Mouse (Mus musculus) embryo, embryonic 9.5 days (tissue): ENCODE measurements around the gene Rbbp8nl.

Experiments used
- DNase-seq: peaks from one replicate; pipeline ENCODE4 v3.0.0-alpha.2; 2017; ENCODE audit errors: extremely low spot score

Gene Rbbp8nl

DNA sequence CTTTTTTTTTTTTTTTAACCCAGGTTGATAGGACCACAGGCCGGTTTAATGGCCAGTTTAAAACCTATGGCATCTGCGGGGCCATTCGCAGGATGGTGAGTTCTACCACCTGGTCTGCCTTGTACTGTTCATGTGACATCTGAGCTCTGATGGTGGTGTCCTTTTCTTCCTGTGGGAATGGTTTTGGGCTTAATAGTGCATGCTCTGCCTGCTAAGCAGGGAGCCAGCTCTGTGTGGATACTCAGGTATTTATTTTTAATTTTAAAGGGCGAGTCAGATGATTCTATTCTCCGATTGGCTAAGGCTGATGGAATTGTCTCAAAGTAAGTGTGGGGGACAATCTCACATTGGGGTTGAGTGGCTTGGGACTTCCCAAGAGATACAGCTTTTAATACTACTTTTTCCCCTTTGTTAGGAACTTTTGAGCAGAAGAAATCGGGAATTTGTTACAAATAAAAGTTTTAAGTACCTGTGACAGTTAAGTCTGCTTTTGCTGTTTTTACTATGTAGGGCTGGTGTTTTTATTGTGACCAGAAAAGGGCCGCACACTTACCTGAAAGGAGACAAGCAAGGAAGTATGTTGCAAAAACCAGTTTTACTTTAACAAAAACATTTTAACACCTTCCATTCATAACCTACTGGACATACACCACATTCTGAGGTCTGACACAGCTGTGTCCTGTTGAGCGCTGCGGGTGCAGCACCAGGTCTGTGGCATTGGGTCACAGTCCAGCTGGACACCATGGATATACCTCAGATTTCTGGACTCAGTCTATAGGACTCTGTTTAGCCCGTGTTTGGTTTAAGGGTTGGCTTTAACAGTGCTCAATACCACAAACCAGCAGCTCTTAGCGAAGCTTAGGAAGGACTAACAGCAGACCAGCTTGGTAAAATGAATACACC, 31.5 kb downstream of the Rbbp8nl start:
- DNase-seq: no peak

DNA sequence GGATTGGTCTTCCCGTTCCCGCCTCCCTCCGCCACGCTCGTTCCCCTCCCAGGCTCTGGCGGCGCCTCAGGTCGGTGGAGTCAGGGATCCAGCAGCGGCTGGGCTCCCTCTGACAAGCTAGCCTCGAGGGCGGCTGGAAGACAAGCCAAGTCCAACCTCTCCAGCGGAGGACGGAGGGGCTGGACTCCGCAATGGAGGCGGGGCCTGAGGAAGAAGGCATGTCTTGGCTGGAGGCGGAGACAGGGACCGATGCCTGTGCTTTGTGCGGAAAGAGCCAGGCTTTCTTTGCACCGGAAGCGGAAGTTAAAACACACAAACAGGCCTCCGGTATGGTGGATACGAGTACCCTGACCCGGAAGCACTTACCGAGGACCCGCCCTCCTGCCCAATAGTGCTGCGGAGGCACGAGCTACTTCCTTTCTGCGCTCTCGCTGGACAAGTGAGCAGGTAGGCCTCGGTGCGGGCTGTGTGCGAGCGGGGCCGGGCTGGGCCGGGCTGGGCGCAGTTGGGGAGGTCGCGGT, 32.6 kb downstream of the Rbbp8nl start, which contains the start of gene Rps21:
TSS of gene Rps21 (plus strand) at position 377 of the 521 bp plus-strand sequence.
- peak; percentile 99 for DNase-seq

GRCm38 (mm10) chr2:180256296-180257000, 33.2 kb downstream of the Rbbp8nl start:
- no peak for DNase-seq

DNA sequence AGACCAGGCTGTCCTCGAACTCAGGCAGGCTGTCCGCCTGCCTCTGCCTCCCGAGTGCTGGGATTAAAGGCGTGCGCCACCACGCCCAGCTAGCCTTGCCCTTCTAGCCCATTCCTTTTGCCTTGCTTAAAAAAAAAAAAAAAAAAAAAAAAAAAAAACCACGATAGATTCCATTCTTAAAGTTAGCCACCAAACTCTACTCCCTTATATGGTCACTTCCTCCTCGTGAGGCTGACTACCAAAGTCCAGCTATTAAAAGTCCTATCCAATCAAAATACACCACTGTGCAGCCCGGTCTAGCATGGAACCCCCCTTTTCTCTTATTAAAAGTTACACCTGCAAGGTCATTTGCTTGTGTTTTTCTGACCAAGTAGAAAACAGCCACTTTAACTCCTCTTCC, 34.0 kb downstream of the Rbbp8nl start:
- no peak for DNase-seq

DNA sequence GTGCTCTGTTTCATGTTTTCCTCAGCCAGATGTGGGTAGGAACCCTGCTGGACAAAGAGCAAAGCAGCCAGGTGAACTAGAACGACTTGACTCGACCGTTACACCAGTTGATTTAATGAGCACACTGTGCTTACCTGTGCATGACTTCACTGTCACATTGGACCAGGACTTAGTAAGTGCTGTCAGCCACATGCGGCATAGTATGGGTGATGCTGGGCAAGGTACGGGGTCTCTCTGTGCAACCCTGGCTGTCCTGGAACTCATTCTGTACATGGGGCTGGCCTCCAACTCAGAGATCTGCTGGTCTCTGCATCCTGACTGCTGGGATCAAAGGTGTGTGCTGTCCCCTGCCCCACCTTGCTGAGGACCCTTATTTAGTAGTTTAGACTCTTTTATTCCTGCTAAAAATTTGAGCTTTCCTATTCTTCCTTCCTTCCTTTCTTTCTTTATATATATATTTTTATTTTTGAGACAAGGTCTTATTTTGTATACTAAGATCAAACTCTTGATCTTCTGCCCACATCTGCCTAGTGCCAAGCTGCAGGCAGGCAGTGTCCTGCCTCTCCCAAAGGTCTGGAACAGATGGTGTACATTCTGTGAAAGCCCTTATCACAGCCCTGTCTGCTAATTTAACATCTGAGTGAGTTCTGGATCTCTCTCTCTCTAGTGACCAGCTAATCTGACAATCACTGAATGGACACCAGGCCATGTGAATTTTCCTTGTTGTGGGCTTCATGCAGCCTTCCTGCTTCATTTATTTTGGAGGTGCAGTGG, 35.1 kb downstream of the Rbbp8nl start:
- no peak for DNase-seq

DNA sequence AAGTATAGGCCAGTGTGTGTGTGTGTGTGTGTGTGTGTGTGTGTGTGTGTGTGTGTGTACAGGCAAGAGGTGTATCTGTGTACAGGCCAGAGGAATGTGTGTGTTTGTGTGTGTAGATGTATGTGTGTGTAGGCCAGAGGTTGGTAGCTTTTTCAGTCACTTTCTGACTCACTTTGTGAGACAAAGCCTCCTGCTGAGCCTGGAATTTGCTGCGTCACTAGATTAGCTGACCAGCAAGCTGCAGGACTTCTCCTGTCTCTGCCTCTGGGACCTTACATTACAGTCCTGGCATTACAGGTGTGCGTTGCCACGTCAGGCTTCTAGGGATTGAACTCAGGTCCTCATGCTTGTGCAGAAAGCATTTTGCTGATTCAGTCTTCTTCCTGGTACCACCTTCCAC, 37.8 kb downstream of the Rbbp8nl start:
- no peak for DNase-seq

- DNase-seq: peak; percentile 82
Observed at GRCm38 (mm10) chr2:180250930-180251611, 38.6 kb downstream of the Rbbp8nl start.

GRCm38 (mm10) chr2:180248947-180249660, 40.6 kb downstream of the Rbbp8nl start:
- DNase-seq: no peak

- DNase-seq: no peak
Observed at GRCm38 (mm10) chr2:180247916-180248315, 41.8 kb downstream of the Rbbp8nl start.

- no peak for DNase-seq
Observed at GRCm38 (mm10) chr2:180243108-180243507, 46.6 kb downstream of the Rbbp8nl start.

DNA sequence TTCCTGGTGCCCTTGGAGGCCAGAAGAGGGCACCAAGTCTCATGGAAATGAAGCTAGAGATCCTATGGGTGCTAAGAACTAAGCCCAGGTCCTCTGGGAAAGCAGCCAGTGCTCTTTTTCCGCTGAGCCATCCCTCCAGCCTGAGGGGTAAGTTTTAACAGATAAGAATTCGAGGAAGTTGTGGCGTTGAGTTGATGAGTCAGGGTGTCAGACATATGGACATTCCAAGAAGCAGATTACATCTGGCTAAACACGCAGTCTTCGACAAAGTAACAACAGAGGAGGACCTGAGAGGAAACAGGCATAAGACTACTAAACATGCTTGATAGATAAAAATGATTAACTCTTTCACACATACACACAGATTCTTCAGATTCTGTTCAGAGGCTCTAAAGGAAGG, 51.1 kb downstream of the Rbbp8nl start:
- no peak for DNase-seq

DNA sequence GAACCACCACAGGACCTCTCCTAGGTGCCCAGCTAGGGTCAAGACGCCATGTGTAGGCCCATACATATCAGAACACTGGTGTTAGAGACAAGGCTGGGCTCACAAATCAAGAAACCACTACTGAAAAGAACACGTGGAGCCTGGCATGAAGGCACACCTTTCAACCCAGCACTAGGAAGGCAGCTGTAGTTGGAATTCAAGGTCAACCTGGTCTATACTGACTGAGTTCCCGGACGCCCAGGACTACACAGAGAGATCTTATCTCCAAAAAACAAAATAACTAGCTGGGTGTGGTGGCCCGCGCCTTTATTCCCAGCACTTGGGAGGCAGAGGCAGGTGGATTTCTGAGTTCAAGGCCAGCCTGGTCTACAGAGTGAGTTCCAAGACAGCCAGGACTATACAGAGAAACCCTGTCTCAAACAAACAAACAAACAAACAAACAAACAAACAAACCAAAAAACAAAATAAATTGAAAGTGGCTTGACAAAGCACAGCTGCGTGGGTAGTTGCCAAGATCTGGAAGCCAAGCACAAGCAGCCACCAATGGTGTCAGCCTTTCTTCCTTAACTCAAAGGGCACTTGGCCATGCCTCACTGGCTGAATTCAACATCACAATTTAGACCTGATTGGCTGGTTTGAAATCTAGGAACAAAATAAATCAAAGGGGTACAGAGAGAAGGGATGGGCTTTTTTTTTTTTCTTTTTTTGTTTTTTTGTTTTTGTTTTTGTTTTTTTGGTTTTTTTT, 51.9 kb downstream of the Rbbp8nl start:
- no peak for DNase-seq

- DNase-seq: no peak
Observed at GRCm38 (mm10) chr2:180236930-180237329, 52.7 kb downstream of the Rbbp8nl start.

DNA sequence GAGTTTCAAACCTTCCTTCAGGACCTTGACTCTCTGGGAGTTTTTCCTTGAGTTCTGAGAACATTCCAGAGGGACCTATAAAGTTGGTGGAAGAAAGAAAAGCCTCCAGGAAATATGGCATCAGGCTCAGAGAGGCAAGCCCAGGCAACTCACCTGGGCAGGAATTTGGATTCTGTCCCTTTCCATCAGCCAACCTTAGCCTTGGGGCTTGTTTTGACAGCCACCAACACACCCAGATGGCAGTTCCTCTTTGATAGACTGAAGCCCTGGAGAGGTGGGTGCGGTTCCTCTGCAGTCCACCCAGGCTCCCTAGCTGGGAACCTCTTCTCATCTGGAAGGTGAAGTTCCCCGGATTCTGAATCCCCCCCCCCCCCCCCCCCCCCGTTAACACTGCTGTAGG, 53.2 kb downstream of the Rbbp8nl start:
- no peak for DNase-seq

DNA sequence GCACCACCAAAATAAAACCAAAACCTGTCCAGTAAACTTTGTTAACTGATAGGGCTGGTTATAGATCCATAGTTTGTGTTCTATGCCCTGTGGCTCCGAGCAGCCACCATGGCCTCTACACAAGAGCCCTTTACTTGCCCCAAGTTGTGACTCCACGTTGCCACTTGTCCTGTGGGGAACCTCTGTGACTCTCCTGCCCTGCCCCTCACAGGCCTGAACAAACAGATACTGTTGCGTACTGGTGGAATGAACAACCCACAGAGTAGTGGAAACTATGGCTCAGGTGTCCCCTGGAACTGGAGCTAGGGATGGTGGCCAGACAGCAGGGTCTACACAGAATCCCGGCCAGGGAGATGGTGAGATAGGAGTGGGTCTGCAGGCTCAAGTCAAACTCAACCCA, 53.9 kb downstream of the Rbbp8nl start:
- DNase-seq: no peak

- DNase-seq: no peak
Observed at GRCm38 (mm10) chr2:180234980-180235379, 54.7 kb downstream of the Rbbp8nl start.

DNA sequence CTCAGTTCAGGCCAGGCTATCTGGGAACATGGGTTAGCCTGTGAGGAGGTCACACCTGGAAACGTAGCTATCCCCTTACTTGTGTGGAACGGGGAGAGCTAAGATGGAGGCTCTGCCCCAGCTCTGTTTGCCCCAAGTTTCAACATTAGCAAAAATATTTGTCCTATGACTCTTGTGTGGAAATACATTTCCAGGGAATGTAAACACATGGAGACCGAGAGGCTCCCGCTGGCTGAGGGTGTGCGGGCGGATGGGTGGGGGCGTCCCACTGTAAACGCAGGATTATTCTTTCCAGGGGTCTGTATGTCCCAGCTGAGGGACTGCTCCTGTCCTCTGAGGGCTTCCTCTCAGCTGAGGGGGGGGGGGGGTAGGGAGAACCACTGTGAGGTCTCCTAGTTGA, 55.3 kb downstream of the Rbbp8nl start:
- DNase-seq: no peak

GRCm38 (mm10) chr2:180233101-180233904, 56.4 kb downstream of the Rbbp8nl start:
- no peak for DNase-seq

GRCm38 (mm10) chr2:180230482-180230881, 59.2 kb downstream of the Rbbp8nl start:
- DNase-seq: no peak
